Mouse (Mus musculus): ENCODE results near the gene 1700001C02Rik. TPM values are rescaled to one million over a fixed set of nuclear protein-coding genes. Genes with fewer than 3 reads are reported as not detected.
A peak's percentile ranks its signal among the peaks of the same experiment; 100 is the strongest.

The 1700001C02Rik gene
- total RNA-seq (2021) (not detected), polyA plus RNA-seq (2012; rRNA removed) (0.97 and 2.6 TPM in 2 replicates)
- long read RNA-seq = 0 reads

DNA sequence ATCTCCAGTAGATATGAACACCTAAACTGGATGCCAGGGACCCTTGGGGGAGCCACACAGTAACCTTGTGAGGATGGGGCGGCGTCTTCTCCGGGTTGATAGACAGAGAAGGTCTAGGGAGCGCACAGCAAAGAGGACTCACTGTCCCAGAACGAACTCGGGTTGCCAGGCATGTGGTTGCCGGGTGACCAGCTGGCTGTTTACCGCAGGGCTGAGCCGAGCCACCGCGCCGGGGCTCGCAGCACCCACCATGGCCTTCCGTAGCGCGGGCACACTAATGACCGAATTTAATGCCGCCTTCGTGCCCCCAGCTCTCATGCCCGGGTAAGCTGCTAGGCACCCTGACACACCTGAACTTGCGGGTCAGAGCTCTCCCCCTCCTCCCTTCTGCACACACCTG, at the start of gene 1700001C02Rik:
Gene 1700001C02Rik (plus strand): TSS at position 187 of the 400 bp plus-strand sequence.
- Histone ChIP-seq H3K27ac (no peak within 1 kb of the TSS), H3K4me3 (no peak within 1 kb of the TSS), H3K36me3 (ENCODE audit: control insufficient read depth, insufficient read depth, low read length) (no peaks in the 10 kb centered on the region), H3K9ac (ENCODE audit: low read depth, low read length) (peak within 1 kb of the TSS; percentile 32; the same call in 1 of the 2 replicates), H3K4me1 (ENCODE audit: control insufficient read depth, insufficient read depth, low read length) (no peaks in the 10 kb centered on the region), H3K27me3 (ENCODE audit: control insufficient read depth, insufficient read depth, low read length) (no peaks in the 10 kb centered on the region; the same call in 1 of the 2 replicates), H3K79me2 (replicated peaks; ENCODE audit: control insufficient read depth, insufficient read depth, low read length) (no peaks in the 10 kb centered on the region)
- 22% methylated on average over 21 of the region's 21 CpGs for WGBS
- TF ChIP-seq POLR2A (IDR thresholded peaks at IDR 0.05; ENCODE audit: insufficient read depth, low read depth, low read length) = no peak
- no peak for TF ChIP-seq EP300 (IDR thresholded peaks at IDR 0.05; ENCODE audit: insufficient read depth, low read depth, low read length)
- no peak for TF ChIP-seq CTCF (IDR thresholded peaks at IDR 0.05)
- DNase-seq = peak in 1 of 2 experiments; percentile 30
- intact Hi-C loops (cut with DNase I) = no loop called here

DNA sequence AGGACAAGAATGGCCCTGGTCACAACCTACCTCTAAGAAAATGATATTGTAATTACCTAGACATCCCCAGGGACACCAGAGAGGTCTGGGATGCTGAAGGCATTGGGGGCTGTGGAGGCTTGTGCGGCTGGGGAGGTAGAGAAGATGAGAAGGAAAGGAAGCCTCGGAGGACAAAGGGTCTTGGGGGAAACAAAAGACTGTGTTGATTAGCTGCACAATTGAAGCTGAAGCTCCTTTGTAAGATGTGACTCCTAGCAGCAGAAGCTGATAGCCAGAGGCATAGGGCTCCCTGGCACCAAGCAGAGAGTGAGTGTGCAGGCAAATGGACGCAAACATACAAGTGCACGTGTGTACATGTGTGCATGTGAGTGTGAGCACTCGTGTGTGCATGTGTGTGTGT, 49.2 kb upstream of the 1700001C02Rik start:
- Histone ChIP-seq H3K27ac (no peak overlapping the region), H3K27me3 (ENCODE audit: control insufficient read depth, insufficient read depth, low read length) (no peaks in the 10 kb centered on the region), H3K4me1 (ENCODE audit: control insufficient read depth, insufficient read depth, low read length) (no peaks in the 10 kb centered on the region), H3K9ac (ENCODE audit: low read depth, low read length) (no peak overlapping the region), H3K36me3 (ENCODE audit: control insufficient read depth, insufficient read depth, low read length) (no peaks in the 10 kb centered on the region), H3K4me3 (no peak overlapping the region), H3K79me2 (replicated peaks; ENCODE audit: control insufficient read depth, insufficient read depth, low read length) (no peaks in the 10 kb centered on the region)
- 65% methylated on average over 5 of the region's 5 CpGs for WGBS
- intact Hi-C loops (cut with DNase I) = no loop called here
- TF ChIP-seq EP300 (IDR thresholded peaks at IDR 0.05; ENCODE audit: insufficient read depth, low read depth, low read length) (no peak), CTCF (IDR thresholded peaks at IDR 0.05) (no peak), POLR2A (IDR thresholded peaks at IDR 0.05; ENCODE audit: insufficient read depth, low read depth, low read length) (no peak)
- no peak for DNase-seq

DNA sequence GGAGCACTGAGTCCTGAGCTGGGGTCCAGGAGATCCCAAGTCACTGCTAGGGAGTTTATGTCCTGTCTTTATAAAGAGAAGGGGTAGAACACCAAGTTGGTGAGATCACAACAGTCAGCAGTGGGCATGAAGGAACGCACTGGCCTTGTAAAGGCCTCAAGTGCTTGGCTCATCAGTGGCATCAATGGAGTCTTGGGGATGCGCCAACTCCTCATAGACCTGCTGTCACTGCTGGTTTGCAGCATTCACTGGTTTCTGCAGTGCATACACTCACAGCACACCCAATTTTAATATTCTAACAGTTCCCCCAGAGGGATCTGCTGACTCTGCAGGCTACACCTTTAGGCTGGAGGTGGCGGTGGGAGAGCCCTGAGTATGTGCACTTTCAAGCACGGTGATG, 42.7 kb upstream of the 1700001C02Rik start:
- TF ChIP-seq EP300 (IDR thresholded peaks at IDR 0.05; ENCODE audit: insufficient read depth, low read depth, low read length) = no peak
- no peak for TF ChIP-seq POLR2A (IDR thresholded peaks at IDR 0.05; ENCODE audit: insufficient read depth, low read depth, low read length)
- TF ChIP-seq CTCF (IDR thresholded peaks at IDR 0.05) = no peak
- WGBS = 77% methylated on average over 4 of the region's 4 CpGs
- Histone ChIP-seq H3K4me1 (ENCODE audit: control insufficient read depth, insufficient read depth, low read length) (no peaks in the 10 kb centered on the region), H3K9ac (ENCODE audit: low read depth, low read length) (no peak overlapping the region), H3K79me2 (replicated peaks; ENCODE audit: control insufficient read depth, insufficient read depth, low read length) (no peaks in the 10 kb centered on the region), H3K27me3 (ENCODE audit: control insufficient read depth, insufficient read depth, low read length) (no peaks in the 10 kb centered on the region), H3K4me3 (no peak overlapping the region), H3K27ac (no peak overlapping the region), H3K36me3 (ENCODE audit: control insufficient read depth, insufficient read depth, low read length) (no peaks in the 10 kb centered on the region)
- no peak for DNase-seq
- intact Hi-C loops (cut with DNase I) = loop anchor here (2.0 kb wide), 2 partner anchors 60 to 216 kb away; no protein-coding TSS in a partner anchor

DNA sequence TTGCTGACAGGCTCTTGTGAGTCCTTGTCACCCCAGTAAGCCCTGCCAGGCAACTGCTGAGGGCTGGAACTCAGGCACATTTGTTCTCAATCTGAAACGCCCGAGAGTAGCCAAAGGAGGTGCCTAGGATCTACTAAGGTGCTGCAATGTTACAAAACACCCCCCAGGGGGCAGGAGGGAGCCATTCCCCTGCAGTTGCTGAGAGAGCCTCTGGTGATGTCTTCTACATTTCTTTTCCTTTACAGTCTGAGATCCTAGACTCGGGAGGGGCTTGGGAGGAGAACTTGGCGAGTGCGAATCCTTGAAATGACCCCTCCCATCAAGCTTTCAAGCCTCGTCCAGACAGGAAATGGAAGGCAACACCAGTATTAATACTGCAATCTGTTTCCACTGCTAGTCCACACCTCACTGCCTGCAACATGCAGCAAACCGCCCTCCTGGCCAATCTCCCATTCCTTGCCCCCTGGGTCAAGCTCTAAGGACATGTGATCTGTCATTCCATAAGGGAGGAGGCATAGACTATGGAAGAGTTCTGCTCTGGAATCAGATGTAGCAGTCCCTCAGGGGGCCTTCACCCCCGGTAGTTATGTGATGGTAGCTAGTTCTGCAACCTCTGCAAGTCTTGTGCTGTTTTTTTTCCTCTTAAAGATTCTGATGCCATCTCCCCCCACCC, 42.1 kb upstream of the 1700001C02Rik start:
- TF ChIP-seq EP300 (IDR thresholded peaks at IDR 0.05; ENCODE audit: insufficient read depth, low read depth, low read length) = no peak
- TF ChIP-seq CTCF (IDR thresholded peaks at IDR 0.05) = peak; percentile 86
- no peak overlapping the region for H3K9ac ChIP-seq (ENCODE audit: low read depth, low read length)
- WGBS = 17% methylated on average over 8 of the region's 8 CpGs
- DNase-seq = peak; percentile 25 to 47
- H3K27me3 ChIP-seq (ENCODE audit: control insufficient read depth, insufficient read depth, low read length) = no peaks in the 10 kb centered on the region
- H3K27ac ChIP-seq = no peak overlapping the region
- intact Hi-C loops (cut with DNase I) = loop anchor here (2.0 kb wide), 2 partner anchors 59 to 215 kb away; no protein-coding TSS in a partner anchor
- H3K4me1 ChIP-seq (ENCODE audit: control insufficient read depth, insufficient read depth, low read length) = no peaks in the 10 kb centered on the region
- H3K36me3 ChIP-seq (ENCODE audit: control insufficient read depth, insufficient read depth, low read length) = no peaks in the 10 kb centered on the region
- H3K79me2 ChIP-seq (replicated peaks; ENCODE audit: control insufficient read depth, insufficient read depth, low read length) = no peaks in the 10 kb centered on the region
- H3K4me3 ChIP-seq = no peak overlapping the region

DNA sequence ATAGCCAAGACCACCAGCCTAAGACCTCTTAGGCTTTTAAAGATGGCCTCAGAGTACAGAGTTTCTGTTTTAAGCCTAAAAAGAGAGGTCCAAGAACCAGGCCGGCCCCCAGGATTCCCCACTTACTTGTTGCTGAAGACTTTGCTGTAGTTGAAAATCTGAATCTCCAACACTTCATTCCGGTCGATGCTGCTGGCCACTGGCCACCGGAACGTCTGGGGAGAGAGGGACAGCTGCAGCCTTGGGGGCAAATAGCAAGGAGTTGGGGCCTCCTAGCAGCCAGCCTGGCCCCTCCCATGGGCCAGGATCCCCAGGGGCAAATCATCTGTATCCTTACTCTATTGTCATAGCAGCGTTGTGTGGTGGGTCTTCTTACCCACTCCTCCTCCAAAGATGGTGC, 38.4 kb upstream of the 1700001C02Rik start:
- TF ChIP-seq POLR2A (IDR thresholded peaks at IDR 0.05; ENCODE audit: insufficient read depth, low read depth, low read length) (no peak), EP300 (IDR thresholded peaks at IDR 0.05; ENCODE audit: insufficient read depth, low read depth, low read length) (no peak), CTCF (IDR thresholded peaks at IDR 0.05) (no peak)
- no peaks in the 10 kb centered on the region for H3K4me1 ChIP-seq (ENCODE audit: control insufficient read depth, insufficient read depth, low read length)
- H3K27ac ChIP-seq = no peak overlapping the region
- H3K4me3 ChIP-seq = no peak overlapping the region
- intact Hi-C loops (cut with DNase I) = no loop called here
- WGBS = 73% methylated on average over 6 of the region's 6 CpGs
- H3K36me3 ChIP-seq (ENCODE audit: control insufficient read depth, insufficient read depth, low read length) = no peaks in the 10 kb centered on the region
- H3K79me2 ChIP-seq (replicated peaks; ENCODE audit: control insufficient read depth, insufficient read depth, low read length) = no peaks in the 10 kb centered on the region
- DNase-seq = no peak
- no peaks in the 10 kb centered on the region for H3K27me3 ChIP-seq (ENCODE audit: control insufficient read depth, insufficient read depth, low read length)
- H3K9ac ChIP-seq (ENCODE audit: low read depth, low read length) = no peak overlapping the region

DNA sequence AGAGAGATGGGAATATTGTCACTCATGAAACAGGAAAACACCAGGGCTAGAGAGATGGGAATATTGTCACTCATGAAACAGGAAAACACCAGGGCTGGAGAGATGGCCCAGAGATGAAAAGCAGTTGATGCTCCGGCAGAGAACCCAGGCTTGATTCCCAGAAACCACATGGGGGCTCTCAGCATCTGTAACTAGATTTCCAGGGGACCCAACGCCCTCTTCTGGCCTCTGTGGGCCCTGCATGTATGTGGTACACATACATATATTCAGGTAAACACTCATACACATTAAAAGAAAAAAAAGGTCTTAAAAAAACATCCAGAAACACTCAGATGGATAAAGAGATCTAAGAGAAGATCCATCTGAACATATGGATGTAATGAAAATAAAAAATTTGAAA, 26.9 kb upstream of the 1700001C02Rik start:
- no peak overlapping the region for H3K27ac ChIP-seq
- H3K79me2 ChIP-seq (replicated peaks; ENCODE audit: control insufficient read depth, insufficient read depth, low read length) = no peaks in the 10 kb centered on the region
- no peak for DNase-seq
- no peaks in the 10 kb centered on the region for H3K36me3 ChIP-seq (ENCODE audit: control insufficient read depth, insufficient read depth, low read length)
- no peaks in the 10 kb centered on the region for H3K27me3 ChIP-seq (ENCODE audit: control insufficient read depth, insufficient read depth, low read length)
- WGBS = 39% methylated on average over 2 of the region's 2 CpGs
- no peak overlapping the region for H3K9ac ChIP-seq (ENCODE audit: low read depth, low read length)
- H3K4me1 ChIP-seq (ENCODE audit: control insufficient read depth, insufficient read depth, low read length) = no peaks in the 10 kb centered on the region
- TF ChIP-seq POLR2A (IDR thresholded peaks at IDR 0.05; ENCODE audit: insufficient read depth, low read depth, low read length) (no peak), CTCF (IDR thresholded peaks at IDR 0.05) (no peak), EP300 (IDR thresholded peaks at IDR 0.05; ENCODE audit: insufficient read depth, low read depth, low read length) (no peak)
- intact Hi-C loops (cut with DNase I) = no loop called here
- no peak overlapping the region for H3K4me3 ChIP-seq

Measured in heart, adult 2 months (tissue).